Mouse (Mus musculus) thymus, postnatal 4 days (tissue): Measurements from ENCODE around the gene Hyal1.
"Not testable (repeated sequence)": the region's sequence is repeated elsewhere in the genome, so short reads cannot be mapped to it uniquely, and the experiment has no call there.

Experiments
- DNase-seq: peaks from one replicate; pipeline ENCODE4 v3.0.0; 2021

The Hyal1 gene

DNA sequence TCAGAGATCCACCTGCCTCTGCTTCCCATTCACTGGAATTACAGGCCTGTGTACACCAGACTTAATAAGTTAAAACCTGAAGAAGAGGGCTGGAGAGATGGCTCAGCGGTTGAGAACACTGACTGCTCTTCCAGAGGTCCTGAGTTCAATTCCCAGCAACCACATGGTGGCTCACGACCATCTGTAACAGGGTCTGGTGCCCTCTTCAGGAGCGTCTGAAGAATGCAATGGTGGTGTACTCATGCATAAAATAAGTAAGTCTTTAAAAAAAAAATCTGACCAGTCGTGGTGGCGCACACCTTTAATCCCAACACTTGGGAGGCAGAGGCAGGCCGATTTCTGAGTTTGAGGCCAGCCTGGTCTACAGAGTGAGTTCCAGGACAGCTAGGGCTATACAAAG, 3.0 kb upstream of the Hyal1 start:
- not testable (repeated sequence) for DNase-seq

DNA sequence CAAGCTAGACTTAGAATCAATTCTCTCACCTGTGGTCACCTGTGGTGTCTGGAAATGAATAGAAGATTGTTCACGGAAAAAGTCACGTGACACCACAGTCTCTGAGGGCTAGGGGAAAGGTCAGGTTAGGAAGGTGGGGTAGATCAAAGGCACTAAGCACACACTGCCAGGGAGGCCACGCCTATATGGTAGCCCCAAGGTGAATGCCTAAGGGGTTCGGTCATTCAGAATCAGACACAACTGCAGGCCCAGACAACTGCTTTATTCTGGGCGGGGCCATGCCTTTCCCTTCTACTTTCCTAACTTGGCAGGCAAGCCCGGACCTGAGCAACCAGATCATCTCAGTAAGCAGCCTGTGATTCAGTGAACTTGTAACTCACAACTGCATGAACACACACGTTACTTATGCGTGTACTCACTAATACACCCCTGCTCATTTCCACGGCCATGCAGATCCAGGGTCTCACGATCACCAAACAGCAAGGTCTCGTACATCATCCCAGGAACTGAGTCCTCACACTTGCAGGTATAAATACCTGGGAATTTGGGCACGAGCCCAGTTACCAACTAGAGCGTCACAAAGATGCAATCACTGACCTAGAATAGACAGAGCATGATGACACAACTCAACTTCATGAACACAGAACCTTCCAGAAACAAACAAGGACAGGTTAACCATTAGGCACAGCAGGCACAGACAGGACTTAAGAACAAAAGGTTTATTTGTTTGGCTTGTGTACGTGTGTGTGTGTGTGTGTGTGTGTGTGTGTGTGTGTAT, 959 bp upstream of the Hyal1 start:
- DNase-seq: no peak

DNA sequence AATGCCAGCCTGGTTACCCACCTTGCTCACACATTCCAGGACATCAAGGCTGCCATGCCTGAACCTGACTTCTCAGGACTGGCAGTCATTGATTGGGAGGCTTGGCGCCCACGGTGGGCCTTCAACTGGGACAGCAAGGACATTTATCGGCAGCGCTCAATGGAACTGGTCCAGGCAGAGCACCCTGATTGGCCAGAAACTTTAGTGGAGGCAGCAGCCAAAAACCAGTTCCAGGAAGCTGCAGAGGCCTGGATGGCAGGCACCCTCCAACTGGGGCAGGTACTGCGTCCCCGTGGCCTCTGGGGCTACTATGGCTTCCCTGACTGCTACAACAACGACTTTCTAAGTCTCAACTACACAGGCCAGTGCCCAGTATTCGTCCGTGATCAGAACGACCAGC, 1.1 kb downstream of the Hyal1 start:
- DNase-seq: no peak

DNA sequence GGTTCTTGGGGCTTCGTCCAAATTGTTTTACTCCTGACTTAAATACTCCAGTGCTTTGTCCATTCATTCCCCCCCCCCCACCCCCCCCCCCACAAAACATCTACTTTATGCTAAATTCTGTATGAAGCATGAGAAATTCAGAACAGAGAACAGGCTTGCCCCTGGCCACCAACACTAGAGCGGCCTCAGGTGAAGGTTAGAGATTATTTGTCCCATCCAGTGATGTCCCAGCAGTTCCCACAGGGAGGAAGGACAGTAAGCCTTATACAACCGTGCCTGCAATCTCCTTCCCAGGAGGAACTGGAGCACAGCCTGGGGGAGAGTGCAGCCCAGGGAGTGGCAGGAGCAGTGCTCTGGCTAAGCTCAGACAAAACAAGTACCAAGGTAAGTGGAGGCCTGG, 1.9 kb downstream of the Hyal1 start, which contains the start of gene Naa80:
TSS of gene Naa80 (plus strand) at position 301 of the 400 bp plus-strand sequence.
- no peak for DNase-seq

DNA sequence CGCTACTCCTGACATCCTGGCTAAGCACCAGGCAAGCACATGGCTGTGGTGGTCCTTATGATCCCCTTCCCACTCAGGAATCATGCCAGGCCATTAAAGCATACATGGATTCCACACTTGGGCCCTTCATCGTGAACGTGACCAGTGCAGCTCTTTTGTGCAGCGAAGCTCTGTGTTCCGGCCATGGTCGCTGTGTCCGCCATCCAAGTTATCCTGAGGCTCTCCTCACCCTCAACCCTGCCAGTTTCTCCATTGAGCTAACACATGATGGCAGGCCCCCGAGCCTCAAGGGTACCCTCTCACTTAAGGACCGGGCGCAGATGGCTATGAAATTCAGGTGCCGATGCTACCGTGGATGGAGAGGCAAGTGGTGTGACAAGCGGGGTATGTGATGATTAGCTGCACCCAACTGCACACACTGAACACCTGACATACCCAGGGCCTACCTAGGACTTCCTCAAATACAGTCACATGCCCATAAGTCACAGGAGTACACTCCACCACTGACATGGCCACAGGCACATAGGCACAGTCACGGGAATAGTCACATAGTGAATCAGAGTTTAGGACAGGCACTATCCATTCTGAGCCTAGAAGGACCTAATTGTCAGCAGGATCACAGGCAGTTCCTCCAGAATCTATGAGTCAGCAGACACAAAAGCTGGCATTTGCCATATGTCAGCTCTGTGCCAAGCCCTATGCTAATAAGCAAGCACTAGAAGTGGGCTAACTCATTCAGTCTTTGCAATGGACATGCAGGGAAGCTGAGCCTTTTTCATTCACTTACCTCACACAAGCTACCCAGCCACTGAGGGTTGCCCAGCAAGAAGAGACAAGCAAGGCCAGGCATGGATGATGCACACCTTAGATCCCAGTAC, 2.5 kb downstream of the Hyal1 start:
- DNase-seq: no peak

DNA sequence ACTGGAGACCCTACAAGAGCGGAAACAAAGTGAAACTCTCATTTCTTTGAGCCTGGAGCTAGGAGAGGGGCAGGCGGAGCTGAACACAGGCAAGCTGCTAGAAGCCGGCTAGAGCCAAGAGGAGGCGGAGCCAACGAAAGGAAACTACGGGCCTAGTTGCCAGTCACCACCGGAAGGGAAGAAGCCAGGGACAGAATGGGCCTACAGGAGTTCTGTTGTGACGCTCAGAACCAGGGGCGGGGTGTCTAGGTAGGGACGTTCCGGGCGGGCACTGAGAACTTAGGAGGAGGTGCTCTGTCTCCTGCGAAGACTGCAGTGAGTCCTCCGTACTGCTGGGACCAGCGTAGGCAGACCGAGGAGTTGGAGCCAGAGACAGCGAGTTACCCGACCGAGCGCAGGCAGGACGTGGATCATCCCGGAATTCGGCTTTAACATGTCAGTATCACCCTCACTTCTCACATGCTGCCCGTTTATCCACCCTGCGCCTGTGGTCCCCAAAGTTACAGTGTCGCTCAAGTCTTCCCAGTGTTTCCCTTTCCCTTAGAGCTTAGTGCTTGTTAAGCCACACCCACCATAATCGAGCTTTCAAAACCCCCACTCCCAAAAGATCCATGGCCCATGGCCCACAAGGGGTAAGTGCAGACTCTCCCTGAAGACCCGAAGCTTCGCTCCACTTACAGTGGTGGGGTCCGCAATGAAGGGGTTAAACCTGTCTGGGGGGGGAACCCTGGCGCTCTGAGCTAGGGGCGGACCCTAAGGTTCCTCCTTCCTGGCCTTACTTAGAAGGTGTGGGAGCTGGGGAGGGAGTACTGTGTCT, 4.0 kb downstream of the Hyal1 start, which contains the start of gene Hyal3:
TSS of gene Hyal3 (plus strand) at position 318 of the 817 bp plus-strand sequence.
- peak; percentile 85 for DNase-seq

DNA sequence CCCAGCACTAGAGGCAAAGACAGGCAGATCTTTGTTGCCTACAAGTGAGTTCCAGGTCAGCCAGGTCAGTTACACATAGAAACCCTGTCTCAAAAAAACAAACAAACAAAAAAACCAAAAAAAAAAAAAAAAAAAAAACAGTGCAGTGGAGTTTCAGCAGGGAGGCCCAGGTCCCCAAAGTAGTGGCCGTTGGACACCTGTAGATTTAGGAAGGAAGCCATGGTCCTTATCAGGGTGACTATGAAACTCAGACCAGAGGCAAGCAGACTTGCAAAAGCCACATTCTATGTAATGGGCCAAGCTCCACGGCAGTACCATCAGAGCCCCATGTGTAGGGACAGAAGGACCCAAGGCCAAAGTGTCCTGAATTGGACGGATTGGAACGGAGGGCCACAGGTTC, 4.9 kb downstream of the Hyal1 start:
- DNase-seq: no peak

DNA sequence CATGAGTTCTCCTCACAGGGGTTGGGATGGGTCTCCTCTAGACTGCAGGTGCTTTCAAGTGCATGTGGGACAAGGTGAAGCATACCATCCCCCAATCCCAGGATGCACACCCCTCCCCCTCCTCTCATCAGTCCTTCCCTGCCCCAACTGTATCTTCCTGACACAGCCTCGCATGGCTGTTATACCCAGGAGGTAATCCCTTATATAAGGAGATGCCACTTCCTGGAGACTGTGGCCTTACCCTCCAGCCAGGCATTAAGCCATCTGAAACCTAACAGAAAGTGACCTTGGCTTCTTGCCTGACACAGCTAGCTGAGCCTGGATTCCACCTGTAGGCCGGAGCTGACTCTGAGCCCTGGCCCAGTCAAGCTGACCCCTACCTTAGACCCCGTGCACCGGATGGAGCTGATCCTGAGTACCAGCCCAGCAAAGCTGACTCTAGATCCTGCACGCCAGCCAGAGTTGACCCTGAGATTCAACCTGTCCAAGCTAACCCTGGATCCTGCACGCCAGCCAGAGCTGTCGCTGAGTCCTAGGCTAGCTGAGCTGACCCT, 5.9 kb downstream of the Hyal1 start:
- no peak for DNase-seq

DNA sequence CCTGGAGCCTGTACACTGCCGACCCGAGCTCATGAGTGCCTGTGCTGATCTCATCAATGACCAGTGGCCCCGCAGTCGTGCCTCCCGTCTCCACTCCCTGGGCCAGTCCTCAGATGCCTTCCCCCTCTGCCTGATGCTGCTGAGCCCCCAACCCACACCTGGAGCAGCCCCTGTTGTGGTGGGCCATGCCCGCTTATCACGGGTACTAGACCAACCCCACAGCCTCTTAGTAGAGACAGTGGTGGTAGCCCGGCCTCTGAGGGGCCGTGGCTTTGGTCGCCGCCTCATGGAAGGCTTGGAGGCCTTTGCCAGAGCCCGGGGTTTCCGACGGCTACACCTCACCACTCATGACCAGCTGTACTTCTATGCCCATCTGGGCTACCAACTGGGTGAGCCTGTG, 6.4 kb downstream of the Hyal1 start:
- DNase-seq: no peak

DNA sequence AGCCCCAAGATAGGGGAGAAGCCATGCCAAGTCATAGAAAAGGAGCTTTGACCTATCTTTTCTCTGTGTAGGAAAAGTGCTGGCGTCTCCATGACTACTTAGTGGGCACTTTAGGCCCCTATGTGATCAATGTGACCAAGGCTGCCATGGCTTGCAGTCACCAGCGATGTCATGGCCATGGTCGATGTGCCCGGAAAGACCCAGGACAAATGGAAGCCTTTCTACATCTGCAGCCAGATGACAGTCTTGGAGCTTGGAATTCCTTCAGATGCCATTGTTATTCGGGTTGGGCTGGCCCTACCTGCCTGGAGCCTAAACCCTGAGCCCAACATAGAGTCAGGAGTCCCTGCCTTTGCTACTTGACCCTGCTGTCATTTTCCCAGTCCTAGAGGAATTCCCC, 9.8 kb downstream of the Hyal1 start:
- DNase-seq: no peak

DNA sequence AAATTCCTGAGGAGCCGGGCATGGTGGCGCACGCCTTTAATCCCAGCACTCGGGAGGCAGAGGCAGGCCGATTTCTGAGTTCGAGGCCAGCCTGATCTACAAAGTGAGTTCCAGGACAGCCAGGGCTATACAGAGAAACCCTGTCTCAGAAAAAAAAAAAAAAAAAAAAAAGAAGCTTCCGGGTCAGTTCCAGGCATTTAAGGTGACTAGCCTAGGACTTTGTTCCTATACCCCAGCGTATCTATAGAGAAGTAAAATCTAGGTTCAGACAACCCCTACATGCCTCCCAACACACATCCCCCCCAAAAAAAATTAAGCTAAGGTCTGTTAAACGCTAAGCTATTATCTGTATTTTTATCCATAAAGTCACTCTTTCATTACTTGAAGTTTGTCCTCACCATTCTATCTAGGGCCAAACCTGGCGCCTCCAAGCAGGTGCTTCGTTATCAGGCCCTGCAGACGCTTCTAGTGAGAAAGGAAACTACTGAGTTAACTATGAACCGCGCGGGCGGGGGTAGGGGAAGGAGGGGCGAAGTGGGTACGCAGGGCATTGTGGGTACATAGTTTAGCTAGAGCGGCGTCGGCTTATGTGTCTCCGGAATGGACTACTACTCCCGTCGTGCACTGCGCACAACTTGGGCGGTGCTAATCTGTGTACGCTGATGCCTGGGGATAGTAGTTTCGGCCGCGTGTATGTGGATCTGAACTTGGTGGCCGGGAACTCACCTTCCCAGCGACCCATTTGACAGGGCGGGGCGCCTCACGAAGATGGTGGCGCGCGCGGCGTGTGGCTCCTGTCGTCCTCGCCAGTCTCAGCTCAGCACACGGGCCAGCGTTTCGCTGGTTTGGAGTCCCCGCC, 10.5 kb downstream of the Hyal1 start, which contains the start of gene Ifrd2:
TSS of gene Ifrd2 (plus strand) at position 669 of the 859 bp plus-strand sequence.
- DNase-seq: peak; percentile 97

DNA sequence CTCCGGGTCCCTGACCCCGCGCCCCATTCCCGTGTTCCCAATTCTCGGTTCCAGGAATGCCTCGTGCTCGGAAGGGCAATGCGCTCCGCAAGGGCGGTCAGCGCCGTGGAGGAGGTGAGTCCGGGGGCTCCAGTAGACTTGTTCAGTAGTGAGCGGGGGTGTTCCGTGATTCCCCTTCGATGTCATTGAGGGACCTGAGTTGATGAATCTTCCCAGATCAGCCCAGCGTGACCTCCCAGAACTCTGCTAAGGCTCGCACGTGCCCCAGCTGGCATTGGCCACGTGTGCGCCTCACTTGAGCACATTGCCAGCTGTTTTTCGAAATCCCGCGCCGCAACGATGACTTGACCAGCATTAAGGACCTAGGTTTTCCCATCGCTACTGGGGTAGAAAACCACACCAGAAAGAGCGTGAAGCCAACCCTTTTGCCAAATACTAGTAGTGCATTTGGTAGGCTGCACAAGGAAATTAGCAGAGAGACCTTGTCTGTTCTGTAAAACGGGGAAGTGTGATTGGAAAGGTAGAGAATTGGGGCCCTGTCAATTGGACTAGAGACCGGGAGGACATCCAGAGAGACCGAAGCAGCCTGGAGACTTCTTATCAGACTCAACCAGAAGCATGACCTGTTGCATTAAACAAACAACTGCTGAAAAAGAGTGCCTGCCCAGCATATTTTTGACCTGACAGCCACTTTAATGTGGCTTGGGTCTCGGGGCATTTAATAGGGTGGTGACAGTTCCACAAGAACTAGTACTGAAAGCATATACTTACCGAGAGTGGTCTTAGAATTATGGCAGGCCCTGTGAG, 11.3 kb downstream of the Hyal1 start:
- DNase-seq: no peak

DNA sequence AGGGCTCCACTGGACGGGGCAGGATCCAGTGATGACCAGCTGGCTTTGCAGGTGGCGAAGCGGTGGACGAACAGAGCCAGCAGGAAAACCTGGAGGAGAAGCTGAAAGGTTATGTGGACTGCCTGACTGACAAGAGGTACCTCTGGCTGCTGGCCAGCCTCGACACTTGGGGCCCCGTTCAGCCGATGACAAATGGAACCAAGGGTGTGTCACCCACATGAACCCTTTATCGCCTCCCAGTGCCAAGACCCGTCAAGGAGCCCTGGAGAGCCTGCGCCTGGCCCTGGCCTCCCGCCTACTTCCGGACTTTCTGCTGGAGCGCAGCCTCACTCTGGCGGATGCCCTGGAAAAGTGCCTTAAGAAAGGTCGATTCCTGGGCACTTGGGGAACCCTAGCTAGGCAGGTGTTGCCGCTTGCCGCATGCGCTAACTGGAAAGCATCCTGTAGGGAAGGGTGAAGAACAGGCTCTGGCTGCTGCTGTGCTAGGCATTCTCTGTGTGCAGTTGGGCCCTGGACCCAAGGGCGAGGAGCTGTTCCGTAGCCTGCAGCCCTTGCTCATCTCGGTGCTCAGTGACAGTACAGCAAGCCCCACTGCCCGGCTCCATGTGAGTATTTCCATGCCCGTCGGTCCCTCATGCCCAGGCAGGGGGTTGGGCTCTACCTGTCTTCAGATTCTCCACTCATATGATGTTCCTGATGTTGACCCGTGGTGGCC, 13.5 kb downstream of the Hyal1 start:
- DNase-seq: no peak

DNA sequence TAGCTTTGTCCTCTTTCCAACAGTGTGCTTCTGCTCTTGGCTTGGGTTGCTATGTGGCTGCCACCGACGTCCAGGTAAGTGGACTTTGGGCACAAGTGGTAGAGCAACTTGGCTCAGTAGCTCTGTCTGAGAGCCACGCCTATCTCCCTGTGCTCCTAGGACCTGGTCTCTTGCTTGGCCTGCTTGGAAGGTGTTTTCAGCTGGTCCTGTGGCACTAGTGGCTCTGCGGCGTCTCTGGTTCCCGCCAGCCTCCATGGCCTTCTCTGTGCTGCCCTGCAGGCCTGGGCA, 14.0 kb downstream of the Hyal1 start:
- no peak for DNase-seq

DNA sequence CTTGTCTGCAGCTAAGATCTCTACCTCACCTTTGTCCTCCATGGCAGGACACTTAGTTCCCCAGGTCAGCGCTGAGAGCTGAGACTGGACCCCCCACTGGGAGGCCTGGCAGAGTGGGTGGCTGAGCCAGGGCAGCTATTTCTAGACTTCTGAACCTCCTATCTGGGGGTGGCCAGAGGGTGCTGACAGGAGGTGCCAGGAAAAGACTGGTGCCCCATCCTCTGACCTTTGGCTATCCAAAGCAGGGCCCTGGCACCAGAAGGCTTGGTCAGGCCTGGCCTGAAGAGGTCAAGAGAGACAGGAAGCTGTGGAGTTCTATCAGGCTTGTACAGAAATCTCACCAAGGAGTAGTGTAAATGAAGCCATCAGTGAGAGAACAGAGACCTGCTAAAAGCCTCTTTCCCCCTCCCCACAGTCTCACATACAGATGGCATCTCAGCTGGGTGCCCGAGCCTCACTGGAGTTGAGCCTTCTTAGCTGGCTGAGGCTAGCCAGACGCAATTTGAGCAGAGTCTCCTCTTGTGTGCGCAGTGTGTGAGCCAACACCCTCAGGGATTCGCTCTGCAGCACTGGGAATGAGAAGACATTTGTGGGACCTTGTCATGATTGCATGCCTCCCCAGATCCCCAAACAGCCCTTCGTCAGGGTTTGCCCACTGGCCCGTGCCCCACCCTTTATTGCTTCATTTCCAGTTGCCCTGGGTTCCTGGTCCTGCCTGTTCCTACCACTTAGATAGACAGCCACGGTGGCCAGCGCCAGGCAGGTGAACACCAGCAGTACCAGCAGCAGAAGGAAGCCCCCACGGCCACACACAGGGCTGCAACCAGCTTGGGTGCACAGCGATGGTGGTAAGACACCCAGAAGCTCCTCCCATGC, 16.6 kb downstream of the Hyal1 start:
- DNase-seq: no peak

DNA sequence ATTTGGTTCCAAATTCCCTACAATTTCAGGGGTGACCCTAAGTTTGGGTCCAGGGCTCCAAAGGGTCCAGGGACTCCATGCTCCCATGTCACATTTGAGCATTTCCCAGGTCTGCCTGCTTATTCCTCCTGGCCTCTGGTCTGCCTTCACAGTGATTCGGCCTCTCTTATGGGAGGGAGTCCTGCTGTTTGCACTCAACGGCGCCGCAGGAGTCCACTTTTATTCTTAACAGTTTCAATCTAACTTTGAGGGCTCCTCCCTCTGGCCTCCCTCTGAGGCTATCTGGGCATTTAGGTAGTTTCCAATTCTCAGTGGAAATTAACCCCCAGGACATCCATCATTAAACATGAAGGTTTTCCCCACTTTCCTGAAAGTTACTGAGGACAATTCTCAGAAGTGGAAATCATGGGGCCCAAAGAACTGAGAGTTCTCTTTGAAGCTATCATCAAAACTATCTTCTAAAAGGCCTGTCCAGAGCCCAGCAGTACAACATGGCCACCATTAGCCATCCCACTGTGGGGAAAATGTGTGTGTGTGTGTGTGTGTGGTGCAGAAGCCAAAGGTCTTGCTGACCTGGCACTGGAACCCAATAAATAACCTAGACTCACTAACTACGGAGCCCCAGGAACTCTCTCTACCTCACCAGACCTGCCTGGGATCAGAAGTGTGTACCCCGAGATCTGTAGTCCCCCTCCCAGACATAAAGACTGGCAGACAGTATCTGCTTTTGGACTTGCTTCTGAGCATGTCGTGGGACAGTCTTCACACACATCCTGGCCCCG, 17.7 kb downstream of the Hyal1 start:
- DNase-seq: no peak

DNA sequence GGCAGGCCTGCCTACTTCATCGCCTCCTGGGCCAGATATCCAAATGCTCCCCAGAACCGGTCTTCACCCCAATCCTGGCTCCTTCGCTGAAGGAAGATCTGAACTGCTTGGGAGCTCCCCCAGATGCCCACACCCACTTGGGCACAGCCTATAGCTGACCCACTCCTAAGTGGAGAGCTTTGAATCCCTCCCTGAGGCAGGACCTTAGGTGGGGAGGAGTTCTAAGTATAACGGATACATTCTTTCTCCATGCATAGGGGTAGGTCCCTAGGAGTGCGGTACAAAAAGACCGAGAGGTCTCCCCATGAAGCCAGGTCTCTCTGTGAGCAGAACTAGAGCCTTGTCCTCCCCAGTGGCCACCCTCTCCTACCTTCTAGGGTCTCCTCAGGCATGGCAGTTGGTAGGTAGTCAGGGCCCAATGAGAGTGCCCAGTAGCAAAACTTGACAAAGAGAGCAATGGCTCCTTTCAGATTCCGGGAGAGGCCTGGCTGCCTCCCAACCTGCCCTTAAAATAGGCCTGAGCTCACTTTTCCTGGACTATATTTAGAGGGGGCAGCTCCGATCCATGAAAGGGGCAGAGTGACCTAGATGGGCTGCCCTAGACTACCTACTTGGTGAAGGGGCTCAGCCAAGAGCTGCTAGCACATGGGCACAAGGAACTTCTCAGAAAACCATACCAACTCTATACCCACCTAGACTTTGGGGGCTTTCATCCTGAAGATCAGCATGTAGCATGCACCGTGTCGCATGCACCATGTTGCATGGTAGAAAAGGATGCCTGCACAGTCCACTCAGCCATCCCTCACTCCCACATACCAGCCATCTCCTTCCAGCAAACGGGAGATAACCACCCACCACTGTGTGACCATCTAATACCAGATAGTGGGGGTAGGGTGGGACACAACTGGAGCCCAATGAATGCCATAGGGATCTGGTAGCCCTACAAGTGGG, 20.2 kb downstream of the Hyal1 start:
- DNase-seq: no peak
